In genomic region chr5:89529391-89529790, GRCm38 (mm10) we compare ENCODE assay signal across 23 mouse cellular contexts. TPM values are rescaled to one million over a fixed set of nuclear protein-coding genes. Genes with fewer than 3 reads are reported as not detected.
DNase-seq lines count a peak whose midpoint lies in the region; ATAC-seq and TF ChIP-seq lines count a peak whose summit lies in the region.
"Had no signal": no experiment of that assay in that cellular context is flagged by ENCODE, and none has a peak within 500 bp of the region (broad histone marks: within the 10 kb centered on the region; RNA-seq: fewer than 3 reads in every experiment).

No protein-coding gene starts in this region.

- H3K9me3 ChIP-seq in forebrain, embryonic 10.5 days = no peaks in the 10 kb centered on the region
- H3K9me3 ChIP-seq in forebrain, postnatal 0 days (ENCODE audit: low read length) = no peaks in the 10 kb centered on the region
- H3K9me3 ChIP-seq in embryonic facial prominence, embryonic 11.5 days (replicated peaks; ENCODE audit: control insufficient read depth, low read length) = no peaks in the 10 kb centered on the region
- no peaks in the 10 kb centered on the region for H3K9me3 ChIP-seq in midbrain, postnatal 0 days (ENCODE audit: low read length)
- H3K9me3 ChIP-seq: forebrain, embryonic 12.5 days had no signal

- WGBS in forebrain, embryonic 10.5 days = 47% methylated on average over 2 of the region's 2 CpGs
- 51% methylated on average over 2 of the region's 2 CpGs for WGBS in forebrain, postnatal 0 days
- 38% methylated on average over 2 of the region's 2 CpGs for WGBS in embryonic facial prominence, embryonic 11.5 days
- WGBS in olfactory bulb, adult 2 months = 50% methylated on average over 2 of the region's 2 CpGs
- WGBS in midbrain, postnatal 0 days = 60% methylated on average over 2 of the region's 2 CpGs

- H3K4me1 ChIP-seq in forebrain, embryonic 10.5 days = peaks cover 32% of the 10 kb centered on the region
- H3K4me1 ChIP-seq in forebrain, postnatal 0 days (ENCODE audit: insufficient read depth) = peaks cover 11% of the 10 kb centered on the region
- no peaks in the 10 kb centered on the region for H3K4me1 ChIP-seq in embryonic facial prominence, embryonic 11.5 days (ENCODE audit: control insufficient read depth, insufficient read depth, low read length)
- H3K4me1 ChIP-seq in olfactory bulb, adult 2 months (ENCODE audit: control insufficient read depth, insufficient read depth, low read length) = peaks cover 9% of the 10 kb centered on the region
- H3K4me1 ChIP-seq in midbrain, postnatal 0 days (ENCODE audit: insufficient read depth, low read length) = no peaks in the 10 kb centered on the region

- H3K4me3 ChIP-seq in forebrain, embryonic 10.5 days = no peak overlapping the region
- no peak overlapping the region for H3K4me3 ChIP-seq in forebrain, postnatal 0 days (ENCODE audit: low read depth, low read length)
- no peak overlapping the region for H3K4me3 ChIP-seq in embryonic facial prominence, embryonic 11.5 days (ENCODE audit: low read depth, low read length)
- peak overlapping the region; percentile 11 for H3K4me3 ChIP-seq in olfactory bulb, adult 2 months (ENCODE audit: insufficient read depth, low read depth, low read length)
- H3K4me3 ChIP-seq in midbrain, postnatal 0 days (ENCODE audit: low read depth, low read length) = no peak overlapping the region
- H3K4me3 ChIP-seq: forebrain, embryonic 12.5 days had no signal

- TF ChIP-seq CTCF in forebrain, postnatal 0 days (IDR thresholded peaks at IDR 0.05; ENCODE audit: low read depth) = no peak
- TF ChIP-seq CTCF in olfactory bulb, adult 2 months (IDR thresholded peaks at IDR 0.05; ENCODE audit: insufficient read depth, low read depth, low read length) = no peak
- no peak for TF ChIP-seq CTCF in midbrain, postnatal 0 days (IDR thresholded peaks at IDR 0.05)

- peaks cover 27% of the 10 kb centered on the region for H3K27me3 ChIP-seq in forebrain, embryonic 10.5 days (ENCODE audit: poor library complexity, severe bottlenecking)
- H3K27me3 ChIP-seq in forebrain, postnatal 0 days (ENCODE audit: insufficient read depth, low read length) = no peaks in the 10 kb centered on the region
- no peaks in the 10 kb centered on the region for H3K27me3 ChIP-seq in embryonic facial prominence, embryonic 11.5 days (ENCODE audit: control insufficient read depth, insufficient read depth, low read length)
- peaks cover 3% of the 10 kb centered on the region; the same call in 1 of the 2 replicates for H3K27me3 ChIP-seq in midbrain, postnatal 0 days (ENCODE audit: insufficient read depth, low read length)

- no peak overlapping the region for H3K4me2 ChIP-seq in forebrain, postnatal 0 days (ENCODE audit: low read depth)
- H3K4me2 ChIP-seq in embryonic facial prominence, embryonic 11.5 days (ENCODE audit: low read depth, low read length) = no peak overlapping the region
- H3K4me2 ChIP-seq in midbrain, postnatal 0 days (ENCODE audit: low read depth, low read length, poor library complexity, severe bottlenecking) = no peak overlapping the region
- H3K4me2 ChIP-seq: forebrain, embryonic 12.5 days had no signal

- no peak for TF ChIP-seq POLR2A in olfactory bulb, adult 2 months (IDR thresholded peaks at IDR 0.05; ENCODE audit: insufficient read depth, low read depth, low read length)

- H3K9ac ChIP-seq in forebrain, postnatal 0 days = no peak overlapping the region
- no peak overlapping the region for H3K9ac ChIP-seq in embryonic facial prominence, embryonic 11.5 days (replicated peaks; ENCODE audit: low read length)
- H3K9ac ChIP-seq in midbrain, postnatal 0 days (replicated peaks; ENCODE audit: low read length, poor library complexity, severe bottlenecking) = no peak overlapping the region
- H3K9ac ChIP-seq: forebrain, embryonic 12.5 days had no signal

- DNase-seq in forebrain, embryonic 10.5 days (ENCODE audit: extremely low spot score, low spot score) = no peak
- DNase-seq in forebrain, postnatal 0 days = no peak
- no peak for DNase-seq in embryonic facial prominence, embryonic 11.5 days (ENCODE audit: low spot score)
- no peak for DNase-seq in kidney, postnatal 25 days
- no peak for DNase-seq in midbrain, postnatal 0 days (ENCODE audit: low spot score)
- DNase-seq: adrenal gland, adult 2 months; adrenal gland, postnatal 10 days; adrenal gland, postnatal 25 days; cerebellum, adult 11 months; cerebellum, adult 18-20 months; cerebellum, adult 8-10 months; cerebellum, adult 9-11 months; cerebellum, postnatal 14 days; cerebellum, postnatal 36 days had no signal

- peak overlapping the region; percentile 8; the same call in 1 of the 2 replicates for H3K27ac ChIP-seq in forebrain, embryonic 10.5 days
- no peak overlapping the region for H3K27ac ChIP-seq in forebrain, postnatal 0 days (ENCODE audit: low read depth, low read length)
- H3K27ac ChIP-seq in embryonic facial prominence, embryonic 11.5 days (replicated peaks; ENCODE audit: low read depth, low read length) = no peak overlapping the region
- peak overlapping the region; percentile 44 for H3K27ac ChIP-seq in olfactory bulb, adult 2 months (ENCODE audit: insufficient read depth, low read depth, low read length)
- H3K27ac ChIP-seq in midbrain, postnatal 0 days (ENCODE audit: low read depth, low read length) = no peak overlapping the region
- H3K27ac ChIP-seq: forebrain, embryonic 12.5 days had no signal

- ATAC-seq in forebrain, postnatal 0 days = no peak
- ATAC-seq in embryonic facial prominence, embryonic 11.5 days (replicated peaks; ENCODE audit: insufficient number of reproducible peaks, low FRiP score, low TSS enrichment, low read depth) = peak; percentile 52
- no peak for ATAC-seq in midbrain, postnatal 0 days (ENCODE audit: low FRiP score)
- ATAC-seq: forebrain, embryonic 14.5 days; forebrain, embryonic 16.5 days had no signal

- H3K36me3 ChIP-seq in forebrain, embryonic 10.5 days (replicated peaks) = no peaks in the 10 kb centered on the region
- H3K36me3 ChIP-seq in forebrain, postnatal 0 days (ENCODE audit: insufficient read depth) = no peaks in the 10 kb centered on the region
- H3K36me3 ChIP-seq in embryonic facial prominence, embryonic 11.5 days (replicated peaks; ENCODE audit: control insufficient read depth, insufficient read depth, low read depth, low read length) = no peaks in the 10 kb centered on the region
- no peaks in the 10 kb centered on the region for H3K36me3 ChIP-seq in midbrain, postnatal 0 days (ENCODE audit: insufficient read depth, low read length)
- H3K36me3 ChIP-seq: forebrain, embryonic 12.5 days had no signal

RNA-seq across cellular contexts. Expression of gene Npffr2, which starts 2.2 kb away (rescaled TPM):
- 0.43 and 0.45 TPM in 2 replicates for polyA plus RNA-seq in forebrain, embryonic 10.5 days (2016; fragmentation: Nextera tagmentation; extraction: Ambion mirVana)
- 0.10 and 1.0 TPM in 2 replicates for total RNA-seq in forebrain, postnatal 0 days (2014; rRNA removed)
- polyA plus RNA-seq in forebrain, postnatal 0 days (2015; fragmentation: Nextera tagmentation; extraction: Ambion mirVana) = 0.09 and 0.12 TPM in 2 replicates
- polyA plus RNA-seq in embryonic facial prominence, embryonic 11.5 days (2014; fragmentation: Nextera tagmentation; extraction: Ambion mirVana) = 0.83 and 1.3 TPM in 2 replicates
- polyA plus RNA-seq in olfactory bulb, adult 2 months (2012; ENCODE audit: insufficient read depth, insufficient read length, low replicate concordance, missing spikeins) = not detected in 2 replicates
- total RNA-seq in midbrain, postnatal 0 days (2014; rRNA removed) = 0.38 and 0.52 TPM in 2 replicates
- polyA plus RNA-seq in midbrain, postnatal 0 days (2015; fragmentation: Nextera tagmentation; extraction: Ambion mirVana) = 0.12 TPM in 1 of 2 replicates, not detected in the other
- total RNA-seq: adrenal gland, adult 2 months; adrenal gland, postnatal 10 days; adrenal gland, postnatal 25 days; adrenal gland, postnatal 4 days; common myeloid progenitor, adult 5-6 weeks; ES-E14; MEL had no signal
- polyA plus RNA-seq: adrenal gland, adult 2 months; C2C12; forebrain, embryonic 16.5 days had no signal

Comparison
In these comparisons a context has a peak if more than half of its experiments do, and no peak if none do; other contexts are left out.
1. H3K27ac ChIP-seq: peak in forebrain, embryonic 10.5 days (single experiment) and olfactory bulb, adult 2 months (single experiment); none in forebrain, postnatal 0 days (single experiment), embryonic facial prominence, embryonic 11.5 days (single experiment) and midbrain, postnatal 0 days (single experiment).